Mouse (Mus musculus) limb, embryonic 14.5 days (tissue): ENCODE measurements around the gene Arpc4. TPM values are rescaled to one million over a fixed set of nuclear protein-coding genes. Genes with fewer than 3 reads are reported as not detected.
A peak's percentile ranks its signal among the peaks of the same experiment; 100 is the strongest.

Experiments used
- ATAC-seq: fragments of 200-750 bp; cut with Nextera tagmentation; 2 replicates; pipeline ENCODE4 v1.8.0; 2017; ENCODE audit warnings: low read depth, moderate number of reproducible peaks, moderate TSS enrichment; ENCODE audit not compliant: low FRiP score
- DNase-seq: peaks from one replicate; pipeline ENCODE4 v3.0.0-alpha.2; 2015; ENCODE audit warnings: low spot score
- H3K27ac ChIP-seq: fragments of 300-500 bp; sonication (generic); replicated peaks from 2 replicates; pipeline ENCODE4 v1.5.1; 2014; ENCODE audit warnings: low read depth, mild to moderate bottlenecking, low read length, moderate library complexity, mixed read lengths
- H3K27me3 ChIP-seq: fragments of 300-500 bp; sonication (generic); 2 replicates; pipeline ENCODE4 v1.6.1; 2014; ENCODE audit warnings: low read length, mixed read lengths; ENCODE audit not compliant: control insufficient read depth, insufficient read depth
- H3K36me3 ChIP-seq: fragments of 300-500 bp; sonication (generic); 2 replicates; pipeline ENCODE4 v1.6.1; 2014; ENCODE audit warnings: mild to moderate bottlenecking, low read length, moderate library complexity, mixed read lengths; ENCODE audit not compliant: control insufficient read depth, insufficient read depth
- H3K4me1 ChIP-seq: fragments of 300-500 bp; sonication (generic); 2 replicates; pipeline ENCODE4 v1.6.1; 2014; ENCODE audit warnings: antibody characterized with exemption, low read length, mixed read lengths; ENCODE audit not compliant: control insufficient read depth, insufficient read depth
- H3K4me2 ChIP-seq: fragments of 300-500 bp; sonication (generic); replicated peaks from 2 replicates; pipeline ENCODE4 v1.6.1; 2014; ENCODE audit warnings: low read depth, mild to moderate bottlenecking, low read length, moderate library complexity; ENCODE audit not compliant: severe bottlenecking
- H3K4me3 ChIP-seq: fragments of 300-500 bp; sonication (generic); replicated peaks from 2 replicates; pipeline ENCODE4 v1.5.1; 2014; ENCODE audit warnings: low read length
- H3K9ac ChIP-seq: fragments of 300-500 bp; sonication (generic); 2 replicates; pipeline ENCODE4 v1.6.1; 2014; ENCODE audit warnings: mild to moderate bottlenecking, low read depth, low read length, moderate library complexity; ENCODE audit not compliant: severe bottlenecking
- H3K9me3 ChIP-seq: fragments of 300-500 bp; sonication (generic); 2 replicates; pipeline ENCODE4 v1.6.1; 2016; ENCODE audit warnings: low read length; ENCODE audit not compliant: control insufficient read depth
- POLR2A ChIP-seq: fragments of 200-500 bp; IDR thresholded peaks from 2 replicates; pipeline ENCODE4 v1.8.0; 2012; ENCODE audit warnings: inconsistent platforms, mild to moderate bottlenecking, moderate library complexity, borderline replicate concordance; ENCODE audit not compliant: insufficient read depth, insufficient read length; ENCODE audit errors: extremely low read depth
- WGBS: fragments of 180-500 bp; shearing (Covaris S2); extraction: QIAGEN DNeasy Blood & Tissue Kit; methylation state at CpG from one replicate; pipeline ENCODE4 v1.1.7; 2014; 5-methylcytosine and 5-hydroxymethylcytosine counted together
- polyA plus RNA-seq, 2 experiments: library from polyadenylated mRNA; depleted of rRNA in 1 of 2; stranded (reverse) in 1 of 2; unstranded in 1 of 2; fragments of >200 nt; fragmentation: Nextera tagmentation in 1 of 2; extraction: Ambion mirVana in 1 of 2; gene quantifications; 2 replicates each; pipeline versions ENCODE4 v1.2.1 to v1.2.3; 2012 to 2014

The Arpc4 gene
- polyA plus RNA-seq, 2 experiments = 99.1 to 223 TPM

DNA sequence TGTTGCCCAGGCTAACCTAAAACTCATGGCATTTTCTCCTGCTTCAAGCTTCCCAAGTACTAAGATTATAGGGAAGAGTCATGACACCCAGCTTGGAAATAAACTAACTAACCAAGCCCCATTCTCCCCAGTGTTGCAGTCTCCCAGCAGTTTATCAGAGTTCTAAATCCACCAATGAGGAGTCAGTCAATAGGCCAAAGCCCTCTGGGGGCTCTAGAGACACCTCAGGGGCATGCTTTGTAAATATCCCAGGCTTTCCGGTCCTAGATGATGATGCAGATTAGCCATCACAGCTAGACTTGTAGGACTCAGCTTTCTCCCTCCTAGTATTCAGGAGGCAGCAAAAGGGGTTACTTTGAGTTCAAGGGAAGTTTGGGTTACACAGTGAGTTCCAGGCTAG is 32.1 kb downstream of the Arpc4 start:
- TF ChIP-seq POLR2A = no peak
- Histone ChIP-seq H3K9me3 (no peaks in the 10 kb centered on the region), H3K9ac (no peak overlapping the region), H3K36me3 (peaks cover 18% of the 10 kb centered on the region), H3K4me1 (no peaks in the 10 kb centered on the region), H3K4me3 (no peak overlapping the region), H3K27ac (no peak overlapping the region), H3K4me2 (no peak overlapping the region), H3K27me3 (no peaks in the 10 kb centered on the region)
- 73% methylated on average over 1 of the region's 1 CpGs for WGBS
- DNase-seq (no peak), ATAC-seq (no peak)

DNA sequence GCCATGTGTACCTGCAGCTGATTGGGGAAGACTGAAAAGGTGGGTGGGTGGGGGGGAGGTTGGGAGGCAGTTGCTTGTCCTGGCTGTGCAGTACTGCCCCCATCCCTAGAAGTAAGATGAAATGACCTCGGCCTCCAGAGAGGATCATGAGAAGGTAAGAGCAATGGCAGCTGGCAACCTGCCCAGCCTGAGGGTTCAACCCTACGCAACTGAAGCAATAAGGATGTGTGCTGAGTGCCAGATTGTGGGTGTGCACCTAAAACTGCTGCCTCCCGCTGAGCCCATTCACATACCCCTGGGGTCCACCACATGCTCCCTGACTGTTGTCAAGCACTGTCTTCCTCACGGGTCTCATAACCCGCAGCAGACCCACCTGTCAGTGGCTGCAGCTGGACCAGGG is 38.5 kb downstream of the Arpc4 start:
- Histone ChIP-seq H3K4me2 (no peak overlapping the region), H3K9me3 (no peaks in the 10 kb centered on the region), H3K4me1 (peaks cover 7% of the 10 kb centered on the region), H3K9ac (no peak overlapping the region), H3K4me3 (no peak overlapping the region), H3K27ac (no peak overlapping the region), H3K36me3 (peaks cover 21% of the 10 kb centered on the region), H3K27me3 (no peaks in the 10 kb centered on the region)
- ATAC-seq = no peak
- DNase-seq = no peak
- TF ChIP-seq POLR2A = no peak
- WGBS = 84% methylated on average over 5 of the region's 5 CpGs

DNA sequence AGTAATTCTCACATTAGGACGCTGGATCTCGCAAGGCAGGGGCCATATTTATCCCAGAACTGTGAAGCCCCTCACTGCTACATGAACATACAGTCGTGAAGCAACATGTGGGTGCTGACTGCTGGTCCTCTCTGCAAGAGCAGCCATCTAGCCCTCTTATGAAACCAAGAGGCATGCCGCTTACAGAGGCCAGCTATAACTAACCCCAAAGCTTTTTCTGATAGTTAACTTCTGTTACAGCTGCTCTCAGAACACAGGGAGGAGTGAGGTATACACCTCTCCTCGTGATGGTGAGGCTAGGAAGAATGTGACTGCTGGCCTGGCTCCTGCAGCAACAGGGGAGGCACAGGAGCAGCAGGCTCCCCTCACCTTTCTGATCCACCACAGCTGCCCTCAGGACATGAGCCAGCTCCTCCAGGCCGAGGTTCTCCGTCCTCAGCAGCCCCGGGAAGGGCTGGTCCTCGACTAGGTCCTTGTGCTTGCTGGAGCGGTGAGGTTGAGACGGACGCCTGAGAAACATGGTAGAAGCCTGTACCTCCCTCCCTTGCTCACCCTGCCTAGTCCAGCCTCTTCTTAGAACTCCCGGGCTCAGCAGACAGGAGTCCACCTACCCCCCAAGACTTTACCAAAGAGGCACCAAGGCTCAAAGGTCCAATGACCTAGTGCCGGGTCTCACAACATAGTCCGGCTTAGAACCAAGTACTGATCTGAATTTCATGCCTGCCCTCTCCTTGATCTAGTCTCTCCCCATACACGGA is 40.7 kb downstream of the Arpc4 start:
- Histone ChIP-seq H3K4me2 (peak overlapping the region; percentile 90), H3K27me3 (no peaks in the 10 kb centered on the region), H3K4me1 (peaks cover 7% of the 10 kb centered on the region), H3K27ac (peak overlapping the region; percentile 43; the same call in 1 of the 2 replicates), H3K4me3 (peak overlapping the region; percentile 69), H3K9me3 (no peaks in the 10 kb centered on the region), H3K36me3 (peaks cover 19% of the 10 kb centered on the region), H3K9ac (peak overlapping the region; percentile 72)
- 11% methylated on average over 16 of the region's 16 CpGs for WGBS
- TF ChIP-seq POLR2A = no peak
- ATAC-seq = peak; percentile 53
- no peak for DNase-seq

DNA sequence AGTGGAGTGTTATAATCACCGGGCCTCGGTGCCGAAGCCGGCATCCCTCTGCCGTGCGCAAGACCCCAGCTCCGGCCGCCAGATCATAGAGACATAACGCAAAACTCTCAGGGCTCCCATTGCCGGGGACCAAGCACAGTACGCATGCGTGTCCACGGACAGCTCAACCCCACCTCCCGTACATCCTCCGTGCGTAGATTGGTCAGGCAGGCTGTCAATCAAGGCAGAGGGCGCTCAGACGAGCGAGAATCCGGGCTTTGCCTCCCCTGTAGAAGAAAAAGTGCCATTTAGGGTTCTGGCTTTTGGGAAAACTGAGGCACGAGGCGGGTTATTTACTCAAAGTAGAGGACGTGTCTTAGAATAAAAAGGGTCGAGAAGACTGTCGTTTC is 41.3 kb downstream of the Arpc4 start, which contains the start of gene Rpusd3:
TSS of gene Rpusd3 (minus strand) at position 142 of the 389 bp plus-strand sequence.
- 2% methylated on average over 25 of the region's 25 CpGs for WGBS
- H3K36me3 ChIP-seq = peaks cover 15% of the 10 kb centered on the region
- peak within 1 kb of the TSS; percentile 43; the same call in 1 of the 2 replicates for H3K27ac ChIP-seq
- TF ChIP-seq POLR2A = no peak
- peaks cover 7% of the 10 kb centered on the region for H3K4me1 ChIP-seq
- DNase-seq (peak; percentile 97), ATAC-seq (peak; percentile 99)
- peak within 1 kb of the TSS; percentile 69 for H3K4me3 ChIP-seq
- H3K4me2 ChIP-seq = peak within 1 kb of the TSS; percentile 90
- H3K27me3 ChIP-seq = no peaks in the 10 kb centered on the region
- peak within 1 kb of the TSS; percentile 72 for H3K9ac ChIP-seq
- H3K9me3 ChIP-seq = no peaks in the 10 kb centered on the region

DNA sequence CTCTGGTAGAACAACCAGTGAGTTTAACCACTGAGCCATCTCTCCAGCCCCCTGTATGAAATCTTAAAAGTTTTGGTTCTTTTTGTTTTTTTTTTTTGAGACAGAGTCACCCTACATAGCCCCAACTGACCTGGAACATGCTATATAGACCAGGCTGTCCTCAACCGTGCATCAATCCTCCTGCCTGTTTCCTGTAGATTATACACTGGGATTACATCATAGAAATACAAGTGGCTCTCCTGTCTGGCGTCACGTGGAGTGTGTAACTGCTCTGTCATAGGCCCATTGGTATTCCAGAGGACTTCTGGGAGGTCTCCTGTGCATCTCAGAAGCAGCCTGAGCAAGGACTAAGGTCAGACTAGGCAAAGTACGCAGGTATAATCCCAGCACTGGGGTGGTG is 45.1 kb downstream of the Arpc4 start:
- no peaks in the 10 kb centered on the region for H3K27me3 ChIP-seq
- ATAC-seq (no peak), DNase-seq (no peak)
- no peaks in the 10 kb centered on the region for H3K9me3 ChIP-seq
- TF ChIP-seq POLR2A = no peak
- 68% methylated on average over 4 of the region's 4 CpGs for WGBS
- no peak overlapping the region for H3K27ac ChIP-seq
- no peaks in the 10 kb centered on the region for H3K36me3 ChIP-seq
- H3K4me1 ChIP-seq = peaks cover 7% of the 10 kb centered on the region
- H3K4me3 ChIP-seq = no peak overlapping the region
- no peak overlapping the region for H3K4me2 ChIP-seq
- no peak overlapping the region for H3K9ac ChIP-seq
